Mouse (Mus musculus) neural tube, embryonic 13.5 days (tissue): ENCODE measurements at regions not wholly inside any gene's neighbourhood (a gene's known extent, or its start where the extent isn't known, plus 50 kb on each side); places are given as distances from the start of the nearest gene placed in this dataset.

ENCODE experiments used
- ATAC-seq: fragments of 200-750 bp; cut with Nextera tagmentation; 2 replicates; pipeline ENCODE4 v1.8.0; 2017; ENCODE audit warnings: low read depth, mild to moderate bottlenecking, moderate TSS enrichment, moderate library complexity
- H3K27ac ChIP-seq: fragments of 300-500 bp; sonication (generic); replicated peaks from 2 replicates; pipeline ENCODE4 v1.5.1; 2015; ENCODE audit warnings: moderate library complexity, mild to moderate bottlenecking, inconsistent platforms
- H3K27me3 ChIP-seq: fragments of 300-500 bp; sonication (generic); 2 replicates; pipeline ENCODE4 v1.6.1; 2015; ENCODE audit warnings: mild to moderate bottlenecking, inconsistent platforms
- H3K36me3 ChIP-seq: fragments of 300-500 bp; sonication (generic); 2 replicates; pipeline ENCODE4 v1.6.1; 2015; ENCODE audit warnings: mild to moderate bottlenecking, inconsistent platforms
- H3K4me1 ChIP-seq: fragments of 300-500 bp; sonication (generic); replicated peaks from 2 replicates; pipeline ENCODE4 v1.6.1; 2015; ENCODE audit warnings: inconsistent platforms
- H3K4me2 ChIP-seq: fragments of 300-500 bp; sonication (generic); 2 replicates; pipeline ENCODE4 v1.6.1; 2015; ENCODE audit warnings: inconsistent platforms, mild to moderate bottlenecking, moderate library complexity
- H3K4me3 ChIP-seq: fragments of 300-500 bp; sonication (generic); 2 replicates; pipeline ENCODE4 v1.5.1; 2015; ENCODE audit warnings: mild to moderate bottlenecking, inconsistent platforms
- H3K9ac ChIP-seq: fragments of 300-500 bp; sonication (generic); 2 replicates; pipeline ENCODE4 v1.6.1; 2015; ENCODE audit warnings: moderate library complexity, mild to moderate bottlenecking, inconsistent platforms
- H3K9me3 ChIP-seq: fragments of 300-500 bp; sonication (generic); 2 replicates; pipeline ENCODE4 v1.6.1; 2016; ENCODE audit warnings: inconsistent platforms
- WGBS: fragments of 180-500 bp; shearing (Covaris S2); methylation state at CpG from one replicate; pipeline ENCODE4 v1.1.7; 2015; 5-methylcytosine and 5-hydroxymethylcytosine counted together

- WGBS: 80% methylated on average over 6 of the region's 6 CpGs
- no peak for ATAC-seq
- Histone ChIP-seq H3K36me3 (no peaks in the 10 kb centered on the region), H3K4me1 (peaks cover 4% of the 10 kb centered on the region; the same call in 1 of the 2 replicates), H3K27ac (no peak overlapping the region), H3K4me3 (no peak overlapping the region), H3K9ac (no peak overlapping the region), H3K9me3 (no peaks in the 10 kb centered on the region), H3K27me3 (no peaks in the 10 kb centered on the region), H3K4me2 (no peak overlapping the region)
Observed at GRCm38 (mm10) chr12:58426758-58427157, 157.7 kb upstream of the Clec14a start.

- Histone ChIP-seq H3K27ac (0 out of 2 replicates have a peak overlapping the region, but pooled peaks have one; percentile 9), H3K4me2 (no peak overlapping the region), H3K9ac (no peak overlapping the region), H3K4me1 (peaks cover 4% of the 10 kb centered on the region; the same call in 1 of the 2 replicates), H3K27me3 (no peaks in the 10 kb centered on the region), H3K4me3 (no peak overlapping the region), H3K36me3 (no peaks in the 10 kb centered on the region), H3K9me3 (no peaks in the 10 kb centered on the region)
- WGBS: 80% methylated on average over 4 of the region's 4 CpGs
- ATAC-seq: no peak
Observed at GRCm38 (mm10) chr12:58425961-58426360, 156.9 kb upstream of the Clec14a start.

- ATAC-seq: no peak
- Histone ChIP-seq H3K4me2 (no peak overlapping the region), H3K27me3 (no peaks in the 10 kb centered on the region), H3K4me3 (no peak overlapping the region), H3K4me1 (no peaks in the 10 kb centered on the region), H3K9me3 (no peaks in the 10 kb centered on the region), H3K9ac (no peak overlapping the region), H3K36me3 (no peaks in the 10 kb centered on the region), H3K27ac (no peak overlapping the region)
- 35% methylated on average over 1 of the region's 1 CpGs for WGBS
Observed at GRCm38 (mm10) chr12:58423581-58423980, 154.5 kb upstream of the Clec14a start.

- no peaks in the 10 kb centered on the region for H3K4me1 ChIP-seq
- WGBS: 66% methylated on average over 3 of the region's 3 CpGs
Observed at GRCm38 (mm10) chr12:58401904-58402303, 132.8 kb upstream of the Clec14a start.

GRCm38 (mm10) chr12:58360258-58360657 is 91.2 kb upstream of the Clec14a start:
- Histone ChIP-seq H3K27me3 (no peaks in the 10 kb centered on the region), H3K4me1 (no peaks in the 10 kb centered on the region), H3K9ac (no peak overlapping the region), H3K36me3 (no peaks in the 10 kb centered on the region), H3K4me2 (no peak overlapping the region), H3K9me3 (no peaks in the 10 kb centered on the region), H3K27ac (no peak overlapping the region), H3K4me3 (no peak overlapping the region)
- ATAC-seq: no peak
- 94% methylated on average over 4 of the region's 4 CpGs for WGBS

More at GRCm38 (mm10) chr12:58401904-58402303, 132.8 kb upstream of the Clec14a start:
- Histone ChIP-seq H3K9me3 (no peaks in the 10 kb centered on the region), H3K4me2 (no peak overlapping the region), H3K4me3 (no peak overlapping the region), H3K27ac (no peak overlapping the region), H3K27me3 (no peaks in the 10 kb centered on the region), H3K9ac (no peak overlapping the region), H3K36me3 (no peaks in the 10 kb centered on the region)
- no peak for ATAC-seq

- H3K9ac ChIP-seq: no peak overlapping the region
- no peak overlapping the region for H3K4me2 ChIP-seq
- H3K27me3 ChIP-seq: no peaks in the 10 kb centered on the region
- no peak overlapping the region for H3K27ac ChIP-seq
- H3K4me3 ChIP-seq: no peak overlapping the region
- ATAC-seq: no peak
- H3K36me3 ChIP-seq: no peaks in the 10 kb centered on the region
- H3K4me1 ChIP-seq: no peaks in the 10 kb centered on the region
- no peaks in the 10 kb centered on the region for H3K9me3 ChIP-seq
Observed at GRCm38 (mm10) chr12:58334163-58334562, 65.1 kb upstream of the Clec14a start.

GRCm38 (mm10) chr12:58329913-58330312 is 60.8 kb upstream of the Clec14a start:
- no peaks in the 10 kb centered on the region for H3K9me3 ChIP-seq
- no peaks in the 10 kb centered on the region for H3K27me3 ChIP-seq
- H3K36me3 ChIP-seq: no peaks in the 10 kb centered on the region
- WGBS: 74% methylated on average over 2 of the region's 2 CpGs
- H3K27ac ChIP-seq: no peak overlapping the region
- no peak overlapping the region for H3K4me2 ChIP-seq
- no peak overlapping the region for H3K9ac ChIP-seq
- no peak overlapping the region for H3K4me3 ChIP-seq
- no peaks in the 10 kb centered on the region for H3K4me1 ChIP-seq
- no peak for ATAC-seq

GRCm38 (mm10) chr12:58323953-58324352 is 54.9 kb upstream of the Clec14a start:
- Histone ChIP-seq H3K27me3 (no peaks in the 10 kb centered on the region), H3K4me3 (no peak overlapping the region), H3K36me3 (no peaks in the 10 kb centered on the region), H3K4me1 (no peaks in the 10 kb centered on the region), H3K27ac (no peak overlapping the region), H3K9me3 (no peaks in the 10 kb centered on the region), H3K9ac (no peak overlapping the region), H3K4me2 (no peak overlapping the region)
- ATAC-seq: no peak
- WGBS: 85% methylated on average over 3 of the region's 3 CpGs
